ENCODE assay signal across 9 mouse cellular contexts in genomic region chr19:46321101-46321943, GRCm38 (mm10). TPM values are rescaled to one million over a fixed set of nuclear protein-coding genes. Genes with fewer than 3 reads are reported as not detected.
DNase-seq lines count a peak whose midpoint lies in the region; ATAC-seq and TF ChIP-seq lines count a peak whose summit lies in the region.
"Had no signal": no experiment of that assay in that cellular context is flagged by ENCODE, and none has a peak within 500 bp of the region (broad histone marks: within the 10 kb centered on the region; RNA-seq: fewer than 3 reads in every experiment).

No protein-coding gene starts in this region.

- TF ChIP-seq EP300 in stomach, postnatal 0 days (optimal IDR thresholded peaks at IDR 0.05): no peak

- peaks cover 78% of the 10 kb centered on the region for H3K27me3 ChIP-seq in embryonic facial prominence, embryonic 11.5 days (ENCODE audit: control insufficient read depth, insufficient read depth, low read length)
- peaks cover 100% of the 10 kb centered on the region for H3K27me3 ChIP-seq in limb, embryonic 10.5 days (ENCODE audit: low read depth, poor library complexity, severe bottlenecking)
- peaks cover 3% of the 10 kb centered on the region; the same call in 1 of the 2 replicates for H3K27me3 ChIP-seq in stomach, postnatal 0 days (ENCODE audit: control insufficient read depth, insufficient read depth, low read length)

- no peaks in the 10 kb centered on the region for H3K9me3 ChIP-seq in embryonic facial prominence, embryonic 11.5 days (replicated peaks; ENCODE audit: control insufficient read depth, low read length)
- no peaks in the 10 kb centered on the region for H3K9me3 ChIP-seq in limb, embryonic 10.5 days (replicated peaks)
- no peaks in the 10 kb centered on the region for H3K9me3 ChIP-seq in stomach, postnatal 0 days (ENCODE audit: control insufficient read depth, low read length)
- H3K9me3 ChIP-seq: liver, embryonic 13.5 days had no signal

- no peaks in the 10 kb centered on the region for H3K36me3 ChIP-seq in embryonic facial prominence, embryonic 11.5 days (replicated peaks; ENCODE audit: control insufficient read depth, insufficient read depth, low read depth, low read length)
- no peaks in the 10 kb centered on the region for H3K36me3 ChIP-seq in limb, embryonic 10.5 days
- no peaks in the 10 kb centered on the region for H3K36me3 ChIP-seq in stomach, postnatal 0 days (ENCODE audit: control insufficient read depth, insufficient read depth, low read length)
- H3K36me3 ChIP-seq: liver, embryonic 13.5 days had no signal

- no peak overlapping the region for H3K4me3 ChIP-seq in embryonic facial prominence, embryonic 11.5 days (ENCODE audit: low read depth, low read length)
- H3K4me3 ChIP-seq in limb, embryonic 10.5 days: peak overlapping the region; percentile 17; the same call in 1 of the 2 replicates
- H3K4me3 ChIP-seq in stomach, postnatal 0 days (ENCODE audit: low read depth, low read length): no peak overlapping the region
- H3K4me3 ChIP-seq: liver, embryonic 13.5 days had no signal

- H3K4me1 ChIP-seq in embryonic facial prominence, embryonic 11.5 days (ENCODE audit: control insufficient read depth, insufficient read depth, low read length): peaks cover 7% of the 10 kb centered on the region
- peaks cover 34% of the 10 kb centered on the region for H3K4me1 ChIP-seq in limb, embryonic 10.5 days
- H3K4me1 ChIP-seq in stomach, postnatal 0 days (replicated peaks; ENCODE audit: control insufficient read depth, insufficient read depth): no peaks in the 10 kb centered on the region

- H3K27ac ChIP-seq in embryonic facial prominence, embryonic 11.5 days (replicated peaks; ENCODE audit: low read depth, low read length): no peak overlapping the region
- H3K27ac ChIP-seq in limb, embryonic 10.5 days: no peak overlapping the region
- no peak overlapping the region for H3K27ac ChIP-seq in stomach, postnatal 0 days (replicated peaks)
- H3K27ac ChIP-seq: liver, embryonic 13.5 days had no signal

- TF ChIP-seq CTCF in stomach, postnatal 0 days (IDR thresholded peaks at IDR 0.05; ENCODE audit: low read depth): no peak

- no peak overlapping the region for H3K9ac ChIP-seq in embryonic facial prominence, embryonic 11.5 days (replicated peaks; ENCODE audit: low read length)
- H3K9ac ChIP-seq in stomach, postnatal 0 days (ENCODE audit: low read length): no peak overlapping the region
- H3K9ac ChIP-seq: liver, embryonic 13.5 days had no signal

- no peak overlapping the region for H3K4me2 ChIP-seq in embryonic facial prominence, embryonic 11.5 days (ENCODE audit: low read depth, low read length)
- no peak overlapping the region for H3K4me2 ChIP-seq in stomach, postnatal 0 days (replicated peaks; ENCODE audit: low read depth)
- H3K4me2 ChIP-seq: liver, embryonic 13.5 days had no signal

- peak; percentile 68 to 69 for DNase-seq in layer of hippocampus, adult 18-20 months (ENCODE audit: low spot score in 2 of 2)
- no peak for DNase-seq in layer of hippocampus, adult 9-10 months (ENCODE audit: low spot score)
- DNase-seq in NIH3T3 (ENCODE audit: low read depth): peak; percentile 95
- DNase-seq in embryonic facial prominence, embryonic 11.5 days (ENCODE audit: low spot score): no peak
- no peak for DNase-seq in limb, embryonic 10.5 days (ENCODE audit: low spot score)
- DNase-seq in stomach, postnatal 0 days (ENCODE audit: low spot score): no peak
- DNase-seq in adipocyte (ENCODE audit: low spot score): no peak
- DNase-seq: liver, embryonic 13.5 days had no signal

- peak; percentile 31; the same call in 1 of the 2 replicates for ATAC-seq in embryonic facial prominence, embryonic 11.5 days (replicated peaks; ENCODE audit: insufficient number of reproducible peaks, low FRiP score, low TSS enrichment, low read depth)
- ATAC-seq in stomach, postnatal 0 days (ENCODE audit: low FRiP score, low TSS enrichment): peak; percentile 24
- no peak for ATAC-seq in erythroblast, adult 5-6 weeks (replicated peaks; ENCODE audit: low FRiP score, poor library complexity, severe bottlenecking)

- 35% methylated on average over 6 of the region's 6 CpGs for WGBS in embryonic facial prominence, embryonic 11.5 days
- WGBS in limb, embryonic 10.5 days: 29% methylated on average over 6 of the region's 6 CpGs
- 41% methylated on average over 6 of the region's 6 CpGs for WGBS in stomach, postnatal 0 days

RNA-seq across cellular contexts. Expression of gene Psd, which starts 5.6 kb away (rescaled TPM):
- 100 to 1,000 TPM; 799 to 877 TPM for total RNA-seq in layer of hippocampus, adult 18-20 months (2021)
- polyA plus RNA-seq in embryonic facial prominence, embryonic 11.5 days (2014; fragmentation: Nextera tagmentation; extraction: Ambion mirVana): 4.8 and 5.0 TPM in 2 replicates
- 1.4 and 1.8 TPM in 2 replicates for polyA plus RNA-seq in limb, embryonic 10.5 days (2016; fragmentation: Nextera tagmentation; extraction: Ambion mirVana)
- polyA plus RNA-seq in stomach, postnatal 0 days (2015; fragmentation: Nextera tagmentation; extraction: Ambion mirVana): 44.9 and 59.2 TPM in 2 replicates
- total RNA-seq in erythroblast, adult 5-6 weeks (2015; ENCODE audit: low replicate concordance): 0.63 TPM in 1 of 2 replicates, not detected in the other
- 0.70 TPM in 1 of 2 replicates, not detected in the other for total RNA-seq in erythroblast, adult 5-6 weeks (2017; ENCODE audit: low replicate concordance)

RNA-seq across cellular contexts. Expression of gene Fbxl15, which starts 6.7 kb away (rescaled TPM):
- 10 to 100 TPM; 30.7 to 31.5 TPM for total RNA-seq in layer of hippocampus, adult 18-20 months (2021)
- polyA plus RNA-seq in embryonic facial prominence, embryonic 11.5 days (2014; fragmentation: Nextera tagmentation; extraction: Ambion mirVana): 15.0 and 18.0 TPM in 2 replicates
- 12.2 and 13.0 TPM in 2 replicates for polyA plus RNA-seq in limb, embryonic 10.5 days (2016; fragmentation: Nextera tagmentation; extraction: Ambion mirVana)
- 13.2 and 14.8 TPM in 2 replicates for polyA plus RNA-seq in stomach, postnatal 0 days (2015; fragmentation: Nextera tagmentation; extraction: Ambion mirVana)
- not detected in 2 replicates for total RNA-seq in erythroblast, adult 5-6 weeks (2015; ENCODE audit: low replicate concordance)
- not detected in 2 replicates for total RNA-seq in erythroblast, adult 5-6 weeks (2017; ENCODE audit: low replicate concordance)

RNA-seq across cellular contexts. Expression of gene Cuedc2, which starts 17.2 kb away (rescaled TPM):
- total RNA-seq in layer of hippocampus, adult 18-20 months (2021): 100 to 1,000 TPM; 179 to 182 TPM
- 183 and 199 TPM in 2 replicates for polyA plus RNA-seq in embryonic facial prominence, embryonic 11.5 days (2014; fragmentation: Nextera tagmentation; extraction: Ambion mirVana)
- polyA plus RNA-seq in limb, embryonic 10.5 days (2016; fragmentation: Nextera tagmentation; extraction: Ambion mirVana): 150 and 183 TPM in 2 replicates
- polyA plus RNA-seq in stomach, postnatal 0 days (2015; fragmentation: Nextera tagmentation; extraction: Ambion mirVana): 75.3 and 77.5 TPM in 2 replicates
- total RNA-seq in erythroblast, adult 5-6 weeks (2015; ENCODE audit: low replicate concordance): 8.1 and 8.4 TPM in 2 replicates
- 23.6 and 39.4 TPM in 2 replicates for total RNA-seq in erythroblast, adult 5-6 weeks (2017; ENCODE audit: low replicate concordance)

RNA-seq across cellular contexts. Expression of gene Nfkb2, which starts 17.2 kb away (rescaled TPM):
- 1 to 10 TPM; 2.2 to 2.3 TPM for total RNA-seq in layer of hippocampus, adult 18-20 months (2021)
- polyA plus RNA-seq in embryonic facial prominence, embryonic 11.5 days (2014; fragmentation: Nextera tagmentation; extraction: Ambion mirVana): 5.0 and 5.4 TPM in 2 replicates
- 4.5 and 5.8 TPM in 2 replicates for polyA plus RNA-seq in limb, embryonic 10.5 days (2016; fragmentation: Nextera tagmentation; extraction: Ambion mirVana)
- polyA plus RNA-seq in stomach, postnatal 0 days (2015; fragmentation: Nextera tagmentation; extraction: Ambion mirVana): 11.4 and 11.6 TPM in 2 replicates
- total RNA-seq in erythroblast, adult 5-6 weeks (2015; ENCODE audit: low replicate concordance): 0.96 and 1.0 TPM in 2 replicates
- 2.8 and 3.1 TPM in 2 replicates for total RNA-seq in erythroblast, adult 5-6 weeks (2017; ENCODE audit: low replicate concordance)

RNA-seq across cellular contexts. Expression of gene Mfsd13a, which starts 19.6 kb away (rescaled TPM):
- 10 to 100 TPM; 28.2 to 29.0 TPM for total RNA-seq in layer of hippocampus, adult 18-20 months (2021)
- polyA plus RNA-seq in embryonic facial prominence, embryonic 11.5 days (2014; fragmentation: Nextera tagmentation; extraction: Ambion mirVana): 3.2 and 4.1 TPM in 2 replicates
- 7.7 and 8.1 TPM in 2 replicates for polyA plus RNA-seq in limb, embryonic 10.5 days (2016; fragmentation: Nextera tagmentation; extraction: Ambion mirVana)
- 5.3 and 7.7 TPM in 2 replicates for polyA plus RNA-seq in stomach, postnatal 0 days (2015; fragmentation: Nextera tagmentation; extraction: Ambion mirVana)
- total RNA-seq in erythroblast, adult 5-6 weeks (2015; ENCODE audit: low replicate concordance): 5.4 and 9.6 TPM in 2 replicates
- 1.4 and 1.8 TPM in 2 replicates for total RNA-seq in erythroblast, adult 5-6 weeks (2017; ENCODE audit: low replicate concordance)

Comparison
In these comparisons a context has a peak if more than half of its experiments do, and no peak if none do; other contexts are left out.
1. DNase-seq: peak in layer of hippocampus, adult 18-20 months (2 of 2) and NIH3T3 (single experiment); none in layer of hippocampus, adult 9-10 months (single experiment), embryonic facial prominence, embryonic 11.5 days (single experiment), limb, embryonic 10.5 days (single experiment), stomach, postnatal 0 days (single experiment) and adipocyte (single experiment).